Mouse (Mus musculus): ENCODE results near the gene Txndc9.

- no peak for TF ChIP-seq POLR2A (IDR thresholded peaks at IDR 0.05; ENCODE audit: low read depth, low read length)
- no peak for TF ChIP-seq CTCF (IDR thresholded peaks at IDR 0.05; ENCODE audit: extremely low read depth, insufficient read length, insufficient replicate concordance, low read depth, low read length)
Observed at GRCm38 (mm10) chr1:38035521-38035920, 37.8 kb upstream of the Txndc9 start.
